Mouse (Mus musculus) megakaryocyte, adult 5-6 weeks (primary cell): Measurements from ENCODE around the gene Tob1. TPM values are rescaled to one million over a fixed set of nuclear protein-coding genes. Genes with fewer than 3 reads are reported as not detected.
A peak's percentile ranks its signal among the peaks of the same experiment; 100 is the strongest.

Experiments used
- ATAC-seq: 2 replicates; pipeline ENCODE4 v1.8.0; 2016; ENCODE audit warnings: mild to moderate bottlenecking, inconsistent platforms; ENCODE audit not compliant: poor library complexity, severe bottlenecking
- total RNA-seq, 2 experiments: library from RNA; stranded (forward) in 1 of 2; stranded (reverse) in 1 of 2; fragments of 153-499, 151-499 nt in 1 of 2; fragments of 221-1000, 200-1000 nt in 1 of 2; gene quantifications; 2 replicates each; pipeline versions ENCODE4 v1.2.3 to v1.2.4; 2015 to 2017

Gene Tob1
- total RNA-seq, 2 experiments from 2014 or later = 13.5 to 17.8 TPM

DNA sequence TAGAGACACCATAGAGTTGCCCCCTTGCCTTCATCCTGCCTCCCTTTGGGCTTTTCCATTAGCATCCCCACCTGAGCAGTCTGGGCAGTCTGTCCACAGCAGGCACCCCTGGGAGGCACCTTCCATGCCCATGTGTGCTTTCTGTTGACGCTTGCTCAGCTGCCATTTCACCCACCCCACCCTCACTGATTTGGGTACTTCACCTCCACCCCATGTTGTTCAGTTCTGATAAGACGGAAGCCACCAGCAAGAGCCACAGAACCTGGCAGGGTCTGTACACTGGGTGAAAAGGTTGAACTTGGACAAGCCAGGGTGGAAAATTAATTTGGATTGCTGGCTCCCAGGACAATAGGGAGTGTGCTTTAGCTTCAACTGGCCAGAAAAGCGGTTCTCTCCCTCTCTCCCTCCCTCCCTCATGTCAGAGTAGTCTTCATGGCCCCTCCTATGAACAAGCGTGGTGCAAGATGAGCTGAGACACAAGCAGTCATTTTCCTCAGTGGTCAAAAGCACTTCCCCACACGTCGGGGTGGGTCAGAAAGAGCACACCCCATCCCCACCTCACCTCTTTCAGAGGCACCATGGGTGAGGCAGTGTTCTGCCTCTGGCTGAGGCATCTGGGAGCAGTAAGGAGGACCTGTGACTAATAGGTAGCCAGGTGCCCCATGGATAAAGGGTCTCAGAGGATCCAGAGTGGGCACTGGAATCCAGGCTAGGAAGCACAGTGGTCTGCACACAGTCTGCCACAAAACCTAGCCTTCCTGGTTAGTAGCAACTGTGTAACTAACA is 50.5 kb downstream of the Tob1 start:
- ATAC-seq = peak; percentile 44; the same call in 1 of the 2 replicates

Other genes starting within 250 kb of the Tob1 start
- gene Gm20390, start 243.2 kb upstream of the Tob1 start, total RNA-seq (2015) = 16.0 and 55.5 TPM in 2 replicates
- gene Gm20390, start 243.2 kb upstream of the Tob1 start, total RNA-seq (2017) = not detected in 2 replicates
- 53.5 and 71.1 TPM in 2 replicates for gene Nme1, start 242.9 kb upstream of the Tob1 start, total RNA-seq (2015)
- 62.1 and 71.2 TPM in 2 replicates for gene Nme1, start 242.9 kb upstream of the Tob1 start, total RNA-seq (2017)
- gene Spag9, start 215.4 kb upstream of the Tob1 start, total RNA-seq (2015) = 36.9 and 44.9 TPM in 2 replicates
- gene Spag9, start 215.4 kb upstream of the Tob1 start, total RNA-seq (2017) = 65.2 and 73.2 TPM in 2 replicates
- gene Wfikkn2, start 34.6 kb downstream of the Tob1 start, total RNA-seq (2015) = not detected in 2 replicates
- gene Wfikkn2, start 34.6 kb downstream of the Tob1 start, total RNA-seq (2017) = not detected in 2 replicates
- not detected in 2 replicates for gene Gm21885, start 70.4 kb downstream of the Tob1 start, total RNA-seq (2015)
- not detected in 2 replicates for gene Gm21885, start 70.4 kb downstream of the Tob1 start, total RNA-seq (2017)
- 115 and 130 TPM in 2 replicates for gene Luc7l3, start 110.5 kb downstream of the Tob1 start, total RNA-seq (2015)
- 283 and 293 TPM in 2 replicates for gene Luc7l3, start 110.5 kb downstream of the Tob1 start, total RNA-seq (2017)
- 22.6 and 24.8 TPM in 2 replicates for gene Ankrd40, start 116.5 kb downstream of the Tob1 start, total RNA-seq (2015)
- gene Ankrd40, start 116.5 kb downstream of the Tob1 start, total RNA-seq (2017) = 64.7 and 74.1 TPM in 2 replicates
- 1.1 and 1.8 TPM in 2 replicates for gene Abcc3, start 181.5 kb downstream of the Tob1 start, total RNA-seq (2015)
- gene Abcc3, start 181.5 kb downstream of the Tob1 start, total RNA-seq (2017) = 1.4 and 1.8 TPM in 2 replicates